Mouse (Mus musculus): ENCODE data around the gene Clk4.

Gene Clk4

DNA sequence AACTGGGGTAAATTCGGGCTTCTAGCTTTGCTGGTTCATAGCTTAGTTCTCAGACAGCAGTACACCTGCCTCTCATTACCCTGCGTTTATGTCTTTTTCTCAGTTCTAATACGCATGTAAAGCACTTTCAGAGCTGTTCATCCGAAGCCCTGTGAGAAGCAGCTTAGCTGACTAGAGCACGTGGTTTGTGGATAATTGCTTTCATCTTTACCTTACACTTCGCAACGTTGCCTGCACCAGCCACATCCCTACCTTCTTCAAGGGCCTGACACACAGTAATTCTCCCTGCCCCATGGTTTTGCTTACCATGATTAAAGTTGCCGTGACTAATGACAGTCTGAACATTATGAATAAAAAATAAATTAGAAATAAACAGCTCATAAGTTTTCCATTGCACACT, 50.3 kb downstream of the Clk4 start:
- DNase-seq, result no peak

DNA sequence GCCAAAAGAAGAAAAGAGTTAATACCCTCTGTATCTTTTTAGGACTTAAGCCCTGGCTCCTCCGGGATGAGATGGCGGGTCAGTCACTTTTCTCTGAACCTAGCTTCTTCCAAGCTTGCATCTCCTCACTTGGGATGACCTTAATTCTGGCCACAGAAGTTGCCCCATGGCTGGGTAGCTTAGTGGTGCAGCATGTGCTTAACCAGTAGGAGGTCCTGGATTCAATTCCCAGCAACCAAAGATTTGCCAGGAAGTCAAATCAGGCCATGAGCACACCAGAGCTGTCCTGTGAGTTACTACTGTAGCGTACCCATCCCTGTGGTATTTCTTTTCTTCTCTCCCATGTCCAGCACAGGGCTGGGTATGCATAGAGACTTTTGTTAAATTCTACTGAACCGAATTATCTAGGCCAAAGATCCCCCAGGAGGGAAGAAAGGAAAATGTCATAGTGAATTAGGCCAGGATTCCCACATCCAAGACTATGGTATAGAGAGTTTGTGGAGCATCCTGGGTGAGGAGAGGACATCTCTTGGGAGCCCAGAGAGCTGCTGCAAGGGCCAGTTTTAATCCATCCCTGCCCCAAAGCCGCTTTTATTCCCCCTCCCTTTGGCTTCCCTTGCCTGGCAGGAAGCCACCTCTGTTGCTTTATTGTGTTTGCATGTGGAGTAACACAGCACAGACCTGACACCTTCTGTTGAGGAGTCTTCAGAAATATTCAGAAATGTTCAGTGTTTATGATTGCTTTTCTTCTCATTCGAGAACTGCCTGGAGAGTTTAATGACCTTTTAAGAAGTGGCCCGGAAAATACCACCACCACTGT, 54.7 kb downstream of the Clk4 start:
- DNase-seq, result no peak

DNA sequence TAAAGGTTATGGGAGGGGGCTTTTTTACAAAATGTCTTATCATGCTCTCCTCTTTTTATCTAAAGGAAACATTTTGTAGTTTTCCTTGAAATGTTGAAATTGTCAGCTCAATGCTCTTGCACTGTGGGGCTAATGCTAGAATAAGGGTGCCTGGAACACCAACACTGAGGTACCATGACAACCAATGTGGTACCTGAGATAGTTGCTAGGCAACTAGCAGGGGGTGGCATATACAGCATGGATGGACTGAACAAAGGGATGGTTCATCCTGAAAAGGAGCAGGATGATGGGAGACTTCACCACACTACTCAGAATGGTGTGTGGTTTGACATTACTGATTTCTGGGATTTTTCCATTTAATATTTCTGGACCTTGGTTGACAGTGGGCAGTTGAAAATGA, 59.1 kb downstream of the Clk4 start:
- DNase-seq, result no peak

DNA sequence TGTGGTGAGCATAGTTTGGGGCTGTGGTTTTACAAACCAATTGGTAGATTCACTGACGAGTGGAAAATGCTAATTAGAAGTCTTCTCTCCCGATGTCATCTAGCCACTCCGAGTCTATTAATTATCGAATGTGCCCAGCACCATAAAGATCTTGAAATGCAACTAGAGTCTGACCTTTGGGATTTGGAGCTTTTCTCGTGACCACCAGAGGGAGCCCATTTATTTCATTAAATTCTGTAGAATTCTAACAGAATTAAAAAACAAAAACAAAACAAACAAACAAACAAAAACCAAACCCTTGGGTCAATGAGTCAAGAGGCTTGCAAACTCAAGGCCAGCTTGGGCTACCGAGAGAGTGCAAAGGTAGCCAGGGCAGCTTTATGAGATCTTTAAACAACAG, 65.4 kb downstream of the Clk4 start:
- DNase-seq, result no peak

DNA sequence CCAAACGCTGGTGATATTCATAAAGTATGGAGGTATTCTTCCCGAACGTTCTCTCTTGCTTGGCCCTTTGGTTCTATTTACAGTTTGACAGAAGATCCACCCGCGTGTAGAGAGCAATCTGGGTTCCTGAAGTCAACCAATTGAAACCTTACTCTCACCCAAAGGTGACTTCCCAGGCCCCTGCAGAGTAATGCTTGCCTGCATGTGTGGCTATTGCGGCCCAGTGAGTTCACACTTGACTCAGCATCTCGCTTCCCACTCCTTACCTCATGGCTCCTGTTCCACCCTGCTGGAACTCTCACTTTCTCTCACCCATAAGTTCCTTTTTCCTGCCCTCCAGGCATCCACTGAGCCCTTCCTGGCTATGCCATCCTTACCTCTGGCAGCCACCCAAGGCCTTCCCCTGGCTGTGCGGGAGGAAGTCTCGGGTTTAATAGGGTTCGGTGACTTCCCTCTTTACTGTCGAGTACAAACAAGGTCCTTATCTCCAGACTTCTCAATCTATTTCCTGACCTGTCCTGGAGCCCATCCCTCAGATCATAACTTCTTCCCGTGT, 66.9 kb downstream of the Clk4 start:
- DNase-seq, result no peak

DNA sequence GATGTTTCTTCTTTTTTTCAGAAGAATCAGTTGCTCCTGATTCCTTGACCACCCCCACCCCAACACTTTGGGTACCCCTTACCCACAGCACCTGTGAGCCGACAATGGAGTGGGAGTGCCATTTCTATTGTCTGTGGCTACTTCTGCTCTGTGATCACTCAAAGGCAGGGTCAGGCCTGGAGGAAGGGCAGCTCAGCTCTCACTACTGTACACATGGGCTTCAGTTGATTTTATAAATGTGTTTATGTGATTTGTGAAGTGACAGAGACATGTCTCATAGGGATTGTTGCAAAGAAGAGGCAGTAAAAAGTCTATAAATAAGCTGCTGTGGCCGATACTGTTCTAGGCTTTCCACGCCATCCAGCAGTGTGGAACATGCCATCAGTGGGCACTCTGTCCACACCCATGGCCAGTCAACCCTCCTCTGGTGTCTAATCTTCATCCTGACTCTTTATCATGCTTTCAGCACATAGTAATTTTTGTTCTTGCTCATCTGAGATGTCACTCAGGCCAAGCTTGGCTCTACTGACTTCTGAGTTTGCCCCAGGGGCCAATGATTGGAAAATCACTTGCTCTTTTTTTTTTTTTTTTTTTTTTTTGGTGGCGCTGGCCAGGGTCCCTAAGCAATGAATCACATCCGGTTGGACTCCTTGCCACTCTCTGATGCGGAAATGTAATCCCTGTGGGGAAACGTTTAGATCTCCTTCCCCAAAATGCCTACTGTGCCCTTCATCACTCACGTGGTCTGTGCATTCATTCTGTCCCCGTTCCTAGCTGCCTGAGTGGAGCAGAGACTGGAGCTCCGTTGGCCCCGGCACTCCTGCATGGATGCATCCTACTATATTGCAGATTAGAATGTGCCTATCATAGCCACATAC, 68.5 kb downstream of the Clk4 start:
- DNase-seq, result no peak
